ENCODE assay signal across 15 mouse cellular contexts in genomic region chr9:93044298-93044912, GRCm38 (mm10).
DNase-seq lines count a peak whose midpoint lies in the region.
"Had no signal": no experiment of that assay in that cellular context is flagged by ENCODE, and none has a peak within 500 bp of the region (broad histone marks: within the 10 kb centered on the region; RNA-seq: fewer than 3 reads in every experiment).

No protein-coding gene starts in this region.

- DNase-seq in frontal cortex, postnatal 36 days (ENCODE audit: low spot score in 2 of 2), result peak; percentile 1 to 17
- no peak for DNase-seq in frontal cortex, postnatal 14 days (ENCODE audit: low spot score in 2 of 2)
- peak; percentile 2 to 29 for DNase-seq in left cerebral cortex, postnatal 25 days (ENCODE audit: low spot score in 2 of 2)
- DNase-seq in left cerebral cortex, postnatal 10 days (ENCODE audit: extremely low spot score in 1 of 2, low spot score in 2 of 2), result no peak
- DNase-seq in right cerebral cortex, adult 2 months (ENCODE audit: low spot score in 2 of 2), result peak; percentile 5 to 11
- no peak for DNase-seq in right cerebral cortex, postnatal 10 days (ENCODE audit: low spot score in 2 of 2)
- DNase-seq in kidney, postnatal 36 days, result no peak
- DNase-seq: adrenal gland, postnatal 25 days; cerebellum, adult 11 months; cerebellum, adult 9-11 months; gastrocnemius, adult 2 months; kidney, adult 18-20 months; lung, adult 18-20 months; lung, postnatal 10 days; thymus, adult 2 months had no signal

- intact Hi-C loops in left cerebral cortex, postnatal 25 days (cut with DNase I), result no loop called here
- intact Hi-C loops in left cerebral cortex, postnatal 10 days (cut with DNase I), result no loop called here

Comparison
In these comparisons a context has a peak if more than half of its experiments do, and no peak if none do; other contexts are left out.
1. DNase-seq: peak in frontal cortex, postnatal 36 days (2 of 2), left cerebral cortex, postnatal 25 days (2 of 2) and right cerebral cortex, adult 2 months (2 of 2); none in frontal cortex, postnatal 14 days (0 of 2), left cerebral cortex, postnatal 10 days (0 of 2), right cerebral cortex, postnatal 10 days (0 of 2) and kidney, postnatal 36 days (0 of 2).